7 mouse cellular contexts compared by ENCODE assay signal in genomic region chr12:8313270-8313771, GRCm38 (mm10). TPM values are rescaled to one million over a fixed set of nuclear protein-coding genes. Genes with fewer than 3 reads are reported as not detected.
DNase-seq lines count a peak whose midpoint lies in the region; ATAC-seq lines count a peak whose summit lies in the region.

TSS of gene Hs1bp3 (plus strand) at chr12:8313432.

- H3K27ac ChIP-seq in intestine, embryonic 15.5 days: 0 out of 2 replicates have a peak within 1 kb of the TSS, but pooled peaks have one; percentile 11
- no peak within 1 kb of the TSS for H3K27ac ChIP-seq in midbrain, embryonic 11.5 days (ENCODE audit: low read depth, low read length)

- H3K36me3 ChIP-seq in intestine, embryonic 15.5 days: 0 out of 2 replicates have a peak, but pooled peaks cover 5% of the 10 kb centered on the region
- peaks cover 5% of the 10 kb centered on the region; the same call in 1 of the 2 replicates for H3K36me3 ChIP-seq in midbrain, embryonic 11.5 days (ENCODE audit: control insufficient read depth, insufficient read depth, low read length)

- peak within 1 kb of the TSS; percentile 85 for H3K4me2 ChIP-seq in intestine, embryonic 15.5 days (replicated peaks)
- H3K4me2 ChIP-seq in midbrain, embryonic 11.5 days: peak within 1 kb of the TSS; percentile 75

- no peaks in the 10 kb centered on the region for H3K9me3 ChIP-seq in intestine, embryonic 15.5 days
- H3K9me3 ChIP-seq in midbrain, embryonic 11.5 days (ENCODE audit: control insufficient read depth, low read length): no peaks in the 10 kb centered on the region

- peaks cover 8% of the 10 kb centered on the region for H3K27me3 ChIP-seq in intestine, embryonic 15.5 days (replicated peaks)
- H3K27me3 ChIP-seq in midbrain, embryonic 11.5 days (ENCODE audit: control insufficient read depth, insufficient read depth, low read length): peaks cover 3% of the 10 kb centered on the region

- peak; percentile 88 to 96 for DNase-seq in adrenal gland, adult 18-20 months (ENCODE audit: low spot score in 2 of 2)
- peak; percentile 93 for DNase-seq in embryo, embryonic 10.5 days (ENCODE audit: low spot score)
- peak; percentile 75 to 86 for DNase-seq in gastrocnemius, postnatal 36 days
- DNase-seq in left cerebral cortex, postnatal 4 days: peak; percentile 91
- peak; percentile 99 for DNase-seq in midbrain, embryonic 11.5 days (ENCODE audit: low spot score, missing footprints)
- peak; percentile 96 for DNase-seq in right cerebral cortex, postnatal 4 days

- H3K9ac ChIP-seq in intestine, embryonic 15.5 days: peak within 1 kb of the TSS; percentile 69
- H3K9ac ChIP-seq in midbrain, embryonic 11.5 days (ENCODE audit: low read length): peak within 1 kb of the TSS; percentile 66

- ATAC-seq in intestine, embryonic 15.5 days: peak; percentile 92
- ATAC-seq in midbrain, embryonic 11.5 days (ENCODE audit: low FRiP score): peak; percentile 89

- peak within 1 kb of the TSS; percentile 64 for H3K4me3 ChIP-seq in intestine, embryonic 15.5 days (replicated peaks)
- H3K4me3 ChIP-seq in midbrain, embryonic 11.5 days (ENCODE audit: low read depth, low read length): peak within 1 kb of the TSS; percentile 58

- intact Hi-C loops in gastrocnemius, postnatal 36 days (cut with DNase I): loop anchor here (2.0 kb wide), 1 partner anchor 233 kb away; no protein-coding TSS in a partner anchor
- intact Hi-C loops in left cerebral cortex, postnatal 4 days (cut with DNase I): no loop called here

- H3K4me1 ChIP-seq in intestine, embryonic 15.5 days (replicated peaks): peaks cover 13% of the 10 kb centered on the region; the same call in 1 of the 2 replicates
- H3K4me1 ChIP-seq in midbrain, embryonic 11.5 days (ENCODE audit: control insufficient read depth, insufficient read depth, low read length): no peaks in the 10 kb centered on the region; the same call in 1 of the 2 replicates

- WGBS in intestine, embryonic 15.5 days: 0% methylated on average over 38 of the region's 38 CpGs
- under 1% methylated on average over 38 of the region's 38 CpGs for WGBS in midbrain, embryonic 11.5 days

RNA-seq across cellular contexts. Expression of gene Hs1bp3, which starts in this region (rescaled TPM):
- 10 to 100 TPM; 12.4 to 16.5 TPM for total RNA-seq in adrenal gland, adult 18-20 months (2021)
- total RNA-seq in gastrocnemius, postnatal 36 days (2021): 1 to 10 TPM; 4.3 to 5.3 TPM
- 21.4 and 23.4 TPM in 2 replicates for polyA plus RNA-seq in intestine, embryonic 15.5 days (2015; fragmentation: Nextera tagmentation; extraction: Ambion mirVana)
- total RNA-seq in left cerebral cortex, postnatal 4 days (2021): 10 to 100 TPM; 10.3 to 11.0 TPM
- polyA plus RNA-seq in midbrain, embryonic 11.5 days (2014; fragmentation: Nextera tagmentation; extraction: Ambion mirVana): 7.2 and 7.4 TPM in 2 replicates
